Mouse (Mus musculus): ENCODE data around the gene Tas2r102. TPM values are rescaled to one million over a fixed set of nuclear protein-coding genes. Genes with fewer than 3 reads are reported as not detected.

Gene Tas2r102
- not detected in 2 replicates for polyA plus RNA-seq (2012; ENCODE audit: insufficient read depth, insufficient read length, missing spikeins)

- Histone ChIP-seq H3K27ac (replicated peaks; ENCODE audit: low read depth, low read length) (no peak within 1 kb of the TSS), H3K4me3 (ENCODE audit: insufficient read depth, low read depth, low read length) (no peak within 1 kb of the TSS), H3K4me1 (ENCODE audit: control insufficient read depth, insufficient read depth, insufficient read length, low read length) (no peaks in the 10 kb centered on the region)
Measured at GRCm38 (mm10) chr6:132761831-132762230, at the start of gene Tas2r102. TSS of gene Tas2r102 (plus strand) at chr6:132762131.

GRCm38 (mm10) chr6:132737935-132738334, 24.0 kb upstream of the Tas2r102 start, which contains the start of gene Tas2r115:
TSS of gene Tas2r115 (minus strand) at chr6:132738035.
- Histone ChIP-seq H3K4me1 (ENCODE audit: control insufficient read depth, insufficient read depth, insufficient read length, low read length) (no peaks in the 10 kb centered on the region), H3K27ac (replicated peaks; ENCODE audit: low read depth, low read length) (no peak within 1 kb of the TSS), H3K4me3 (ENCODE audit: insufficient read depth, low read depth, low read length) (no peak within 1 kb of the TSS)

GRCm38 (mm10) chr6:132750206-132750605, 11.7 kb upstream of the Tas2r102 start:
- Histone ChIP-seq H3K4me1 (ENCODE audit: control insufficient read depth, insufficient read depth, insufficient read length, low read length) (no peaks in the 10 kb centered on the region), H3K4me3 (ENCODE audit: insufficient read depth, low read depth, low read length) (no peak overlapping the region), H3K27ac (replicated peaks; ENCODE audit: low read depth, low read length) (no peak overlapping the region)

GRCm38 (mm10) chr6:132754430-132754829, 7.5 kb upstream of the Tas2r102 start, which contains the start of gene Tas2r124:
TSS of gene Tas2r124 (plus strand) at chr6:132754730.
- Histone ChIP-seq H3K27ac (replicated peaks; ENCODE audit: low read depth, low read length) (no peak within 1 kb of the TSS), H3K4me1 (ENCODE audit: control insufficient read depth, insufficient read depth, insufficient read length, low read length) (no peaks in the 10 kb centered on the region), H3K4me3 (ENCODE audit: insufficient read depth, low read depth, low read length) (no peak within 1 kb of the TSS)

GRCm38 (mm10) chr6:132778062-132778461, 16.1 kb downstream of the Tas2r102 start, which contains the start of gene Tas2r136:
TSS of gene Tas2r136 (minus strand) at chr6:132778162.
- Histone ChIP-seq H3K27ac (replicated peaks; ENCODE audit: low read depth, low read length) (no peak within 1 kb of the TSS), H3K4me1 (ENCODE audit: control insufficient read depth, insufficient read depth, insufficient read length, low read length) (no peaks in the 10 kb centered on the region), H3K4me3 (ENCODE audit: insufficient read depth, low read depth, low read length) (no peak within 1 kb of the TSS)

GRCm38 (mm10) chr6:132795393-132795792, 33.5 kb downstream of the Tas2r102 start:
- H3K4me3 ChIP-seq (ENCODE audit: insufficient read depth, low read depth, low read length) = no peak overlapping the region
- H3K4me1 ChIP-seq (ENCODE audit: control insufficient read depth, insufficient read depth, insufficient read length, low read length) = no peaks in the 10 kb centered on the region
- H3K27ac ChIP-seq (replicated peaks; ENCODE audit: low read depth, low read length) = no peak overlapping the region

GRCm38 (mm10) chr6:132802518-132802917, 40.6 kb downstream of the Tas2r102 start, which contains the start of gene Tas2r117:
TSS of gene Tas2r117 (plus strand) at chr6:132802818.
- H3K4me1 ChIP-seq (ENCODE audit: control insufficient read depth, insufficient read depth, insufficient read length, low read length) = no peaks in the 10 kb centered on the region
- H3K4me3 ChIP-seq (ENCODE audit: insufficient read depth, low read depth, low read length) = no peak within 1 kb of the TSS
- no peak within 1 kb of the TSS for H3K27ac ChIP-seq (replicated peaks; ENCODE audit: low read depth, low read length)

Other genes with a start within 250 kb of the Tas2r102 start
- not detected in 2 replicates for gene Prh1, start 192.3 kb upstream of the Tas2r102 start, polyA plus RNA-seq (2012; ENCODE audit: insufficient read depth, insufficient read length, missing spikeins)
- not detected in 2 replicates for gene Prp2, start 166.2 kb upstream of the Tas2r102 start, polyA plus RNA-seq (2012; ENCODE audit: insufficient read depth, insufficient read length, missing spikeins)
- not detected in 2 replicates for gene A630073D07Rik, start 110.6 kb upstream of the Tas2r102 start, polyA plus RNA-seq (2012; ENCODE audit: insufficient read depth, insufficient read length, missing spikeins)
- not detected in 2 replicates for gene Tas2r120, start 105.2 kb upstream of the Tas2r102 start, polyA plus RNA-seq (2012; ENCODE audit: insufficient read depth, insufficient read length, missing spikeins)
- gene Tas2r121, start 61.1 kb upstream of the Tas2r102 start, polyA plus RNA-seq (2012; ENCODE audit: insufficient read depth, insufficient read length, missing spikeins) = not detected in 2 replicates
- gene Tas2r122, start 50.2 kb upstream of the Tas2r102 start, polyA plus RNA-seq (2012; ENCODE audit: insufficient read depth, insufficient read length, missing spikeins) = not detected in 2 replicates
- not detected in 2 replicates for gene Tas2r115, start 24.1 kb upstream of the Tas2r102 start, polyA plus RNA-seq (2012; ENCODE audit: insufficient read depth, insufficient read length, missing spikeins)
- not detected in 2 replicates for gene Tas2r124, start 7.4 kb upstream of the Tas2r102 start, polyA plus RNA-seq (2012; ENCODE audit: insufficient read depth, insufficient read length, missing spikeins)
- gene Tas2r136, start 16.0 kb downstream of the Tas2r102 start, polyA plus RNA-seq (2012; ENCODE audit: insufficient read depth, insufficient read length, missing spikeins) = not detected in 2 replicates
- gene Tas2r117, start 40.7 kb downstream of the Tas2r102 start, polyA plus RNA-seq (2012; ENCODE audit: insufficient read depth, insufficient read length, missing spikeins) = not detected in 2 replicates
- gene Tas2r123, start 85.0 kb downstream of the Tas2r102 start, polyA plus RNA-seq (2012; ENCODE audit: insufficient read depth, insufficient read length, missing spikeins) = not detected in 2 replicates
- gene Tas2r116, start 93.3 kb downstream of the Tas2r102 start, polyA plus RNA-seq (2012; ENCODE audit: insufficient read depth, insufficient read length, missing spikeins) = not detected in 2 replicates
- not detected in 2 replicates for gene Tas2r110, start 105.9 kb downstream of the Tas2r102 start, polyA plus RNA-seq (2012; ENCODE audit: insufficient read depth, insufficient read length, missing spikeins)
- not detected in 2 replicates for gene Tas2r113, start 130.9 kb downstream of the Tas2r102 start, polyA plus RNA-seq (2012; ENCODE audit: insufficient read depth, insufficient read length, missing spikeins)
- not detected in 2 replicates for gene Tas2r125, start 147.5 kb downstream of the Tas2r102 start, polyA plus RNA-seq (2012; ENCODE audit: insufficient read depth, insufficient read length, missing spikeins)
- not detected in 2 replicates for gene Tas2r129, start 189.0 kb downstream of the Tas2r102 start, polyA plus RNA-seq (2012; ENCODE audit: insufficient read depth, insufficient read length, missing spikeins)
- not detected in 2 replicates for gene Tas2r131, start 195.8 kb downstream of the Tas2r102 start, polyA plus RNA-seq (2012; ENCODE audit: insufficient read depth, insufficient read length, missing spikeins)
- gene Tas2r109, start 218.8 kb downstream of the Tas2r102 start, polyA plus RNA-seq (2012; ENCODE audit: insufficient read depth, insufficient read length, missing spikeins) = not detected in 2 replicates